Mouse (Mus musculus) bone marrow, adult 2 months (tissue): ENCODE measurements around the gene Clec2e.

ENCODE experiments used
- CTCF ChIP-seq: fragments of 200-500 bp; IDR thresholded peaks from 2 replicates; pipeline ENCODE4 v1.5.1; 2011; ENCODE audit warnings: low read length, control low read depth; ENCODE audit not compliant: control insufficient read depth, insufficient read depth
- POLR2A ChIP-seq: fragments of 200-500 bp; IDR thresholded peaks from 2 replicates; pipeline ENCODE4 v1.6.1; 2011; ENCODE audit warnings: low read depth, mild to moderate bottlenecking, control low read depth, low read length, borderline replicate concordance; ENCODE audit not compliant: control insufficient read depth

- TF ChIP-seq POLR2A = no peak
- TF ChIP-seq CTCF = no peak
These were observed 34.2 kb downstream of the Clec2e start for GRCm38 (mm10) chr6:129066530-129066929.
